Mouse (Mus musculus): ENCODE measurements around the gene Clpx.

DNA sequence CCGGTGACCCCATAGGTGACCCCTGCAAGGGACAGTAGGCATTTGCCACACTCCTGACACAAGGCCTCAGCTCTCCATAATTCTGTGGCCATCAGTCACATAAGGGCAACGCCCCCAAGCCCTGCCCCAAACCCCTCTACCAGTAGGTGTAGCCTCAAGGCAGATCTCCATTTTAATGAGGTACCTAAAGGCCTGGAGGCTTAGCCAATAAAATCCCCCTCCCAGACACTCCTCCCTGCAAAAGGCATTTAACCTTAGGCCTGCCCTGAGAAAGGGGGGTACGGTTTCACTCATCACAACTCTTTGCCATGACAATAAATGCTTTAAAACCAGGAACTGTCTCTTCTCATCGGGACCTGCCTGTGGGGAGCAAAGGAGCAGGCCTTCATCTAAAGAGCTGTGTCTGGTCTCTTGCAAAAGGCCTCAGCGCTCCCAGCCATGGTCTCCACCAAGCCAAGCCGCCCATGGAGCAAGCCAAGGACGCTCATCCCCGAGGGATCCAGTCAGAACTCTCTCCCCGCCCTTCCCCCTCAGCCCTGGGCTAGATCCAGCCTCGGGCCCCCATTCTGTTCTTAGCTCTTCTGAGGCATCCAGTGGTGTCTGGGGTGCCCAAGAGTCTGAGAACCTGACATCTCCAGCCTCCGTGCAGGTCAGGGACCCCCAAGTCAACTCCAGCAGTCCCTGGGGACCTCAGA lies 38.0 kb upstream of the Clpx start:
- no peak for TF ChIP-seq POLR2A (IDR thresholded peaks at IDR 0.05; ENCODE audit: insufficient read depth, low read depth, low read length)
- TF ChIP-seq CTCF (IDR thresholded peaks at IDR 0.05) = no peak

Measured in heart, adult 2 months (tissue).